Mouse (Mus musculus): ENCODE measurements around the gene Klk1b26.

- TF ChIP-seq POLR2A (IDR thresholded peaks at IDR 0.05; ENCODE audit: insufficient read depth, low read depth, low read length) (no peak), CTCF (IDR thresholded peaks at IDR 0.05) (no peak), EP300 (IDR thresholded peaks at IDR 0.05; ENCODE audit: insufficient read depth, low read depth, low read length) (no peak)
Observed at GRCm38 (mm10) chr7:44015071-44015470, 3.1 kb downstream of the Klk1b26 start.
